Mouse (Mus musculus) embryonic facial prominence, embryonic 13.5 days (tissue): ENCODE measurements around the gene Klf1. TPM values are rescaled to one million over a fixed set of nuclear protein-coding genes. Genes with fewer than 3 reads are reported as not detected.

Experiments
- ATAC-seq: fragments of 200-750 bp; cut with Nextera tagmentation; 2 replicates; pipeline ENCODE4 v1.8.0; 2017; ENCODE audit warnings: low read depth; ENCODE audit not compliant: insufficient number of reproducible peaks, insufficient read depth, low FRiP score, low TSS enrichment
- H3K27ac ChIP-seq: fragments of 300-500 bp; sonication (generic); 2 replicates; pipeline ENCODE4 v1.5.1; 2015; ENCODE audit warnings: moderate library complexity, mild to moderate bottlenecking, inconsistent platforms
- H3K27me3 ChIP-seq: fragments of 300-500 bp; sonication (generic); 2 replicates; pipeline ENCODE4 v1.6.1; 2015; ENCODE audit warnings: mild to moderate bottlenecking, inconsistent platforms
- H3K36me3 ChIP-seq: fragments of 300-500 bp; sonication (generic); 2 replicates; pipeline ENCODE4 v1.6.1; 2015; ENCODE audit warnings: mild to moderate bottlenecking, inconsistent platforms
- H3K4me1 ChIP-seq: fragments of 300-500 bp; sonication (generic); 2 replicates; pipeline ENCODE4 v1.6.1; 2015; ENCODE audit warnings: inconsistent platforms
- H3K4me2 ChIP-seq: fragments of 300-500 bp; sonication (generic); 2 replicates; pipeline ENCODE4 v1.6.1; 2015; ENCODE audit warnings: moderate library complexity, mild to moderate bottlenecking, inconsistent platforms
- H3K4me3 ChIP-seq: fragments of 300-500 bp; sonication (generic); 2 replicates; pipeline ENCODE4 v1.5.1; 2015; ENCODE audit warnings: mild to moderate bottlenecking, inconsistent platforms
- H3K9ac ChIP-seq: fragments of 300-500 bp; sonication (generic); 2 replicates; pipeline ENCODE4 v1.6.1; 2015; ENCODE audit warnings: mild to moderate bottlenecking, inconsistent platforms
- H3K9me3 ChIP-seq: fragments of 300-500 bp; sonication (generic); 2 replicates; pipeline ENCODE4 v1.6.1; 2016; ENCODE audit warnings: inconsistent platforms
- WGBS: fragments of 180-500 bp; shearing (Covaris S2); methylation state at CpG from one replicate; pipeline ENCODE4 v1.1.7; 2015; ENCODE audit warnings: mixed read lengths; 5-methylcytosine and 5-hydroxymethylcytosine counted together
- polyA plus RNA-seq: library from polyadenylated mRNA; unstranded; fragments of >200 nt; fragmentation: Nextera tagmentation; extraction: Ambion mirVana; gene quantifications from 2 replicates; pipeline ENCODE4 v1.2.1, GENCODE M21; 2015

Gene Klf1
- polyA plus RNA-seq, 1 experiment from 2014 or later, result 1.8 TPM

- 93% methylated on average over 15 of the region's 15 CpGs for WGBS
- H3K27ac ChIP-seq, result no peak overlapping the region
- no peak overlapping the region for H3K4me2 ChIP-seq
- H3K4me1 ChIP-seq, result no peaks in the 10 kb centered on the region
- no peaks in the 10 kb centered on the region for H3K9me3 ChIP-seq
- H3K9ac ChIP-seq, result no peak overlapping the region
- no peak overlapping the region for H3K4me3 ChIP-seq
- H3K36me3 ChIP-seq, result no peaks in the 10 kb centered on the region
- H3K27me3 ChIP-seq, result peaks cover 51% of the 10 kb centered on the region
- ATAC-seq, result no peak
Measured at GRCm38 (mm10) chr8:84918646-84919045, 16.9 kb downstream of the Klf1 start.

- no peak overlapping the region for H3K4me2 ChIP-seq
- no peaks in the 10 kb centered on the region for H3K9me3 ChIP-seq
- H3K4me1 ChIP-seq, result no peaks in the 10 kb centered on the region
- no peak overlapping the region for H3K9ac ChIP-seq
- no peak overlapping the region for H3K4me3 ChIP-seq
- WGBS, result 71% methylated on average over 2 of the region's 2 CpGs
- no peak overlapping the region for H3K27ac ChIP-seq
- ATAC-seq, result no peak
- no peaks in the 10 kb centered on the region for H3K36me3 ChIP-seq
- peaks cover 34% of the 10 kb centered on the region for H3K27me3 ChIP-seq
Measured at GRCm38 (mm10) chr8:84921596-84921995, 19.9 kb downstream of the Klf1 start.

- Histone ChIP-seq H3K27me3 (peaks cover 39% of the 10 kb centered on the region), H3K27ac (no peak overlapping the region), H3K9ac (no peak overlapping the region), H3K36me3 (no peaks in the 10 kb centered on the region), H3K4me3 (no peak overlapping the region), H3K4me2 (no peak overlapping the region), H3K9me3 (no peaks in the 10 kb centered on the region), H3K4me1 (peaks cover 7% of the 10 kb centered on the region)
- ATAC-seq, result no peak
- WGBS, result 70% methylated on average over 7 of the region's 7 CpGs
Measured at GRCm38 (mm10) chr8:84925557-84925956, 23.8 kb downstream of the Klf1 start.

- 82% methylated on average over 1 of the region's 1 CpGs for WGBS
- Histone ChIP-seq H3K4me3 (no peak overlapping the region), H3K9ac (no peak overlapping the region), H3K36me3 (no peaks in the 10 kb centered on the region), H3K4me1 (peaks cover 7% of the 10 kb centered on the region), H3K27me3 (peaks cover 57% of the 10 kb centered on the region), H3K9me3 (no peaks in the 10 kb centered on the region), H3K4me2 (no peak overlapping the region), H3K27ac (no peak overlapping the region)
- no peak for ATAC-seq
Measured at GRCm38 (mm10) chr8:84927513-84927912, 25.8 kb downstream of the Klf1 start.

GRCm38 (mm10) chr8:84928456-84929306 is 27.0 kb downstream of the Klf1 start:
- no peaks in the 10 kb centered on the region for H3K9me3 ChIP-seq
- H3K36me3 ChIP-seq, result no peaks in the 10 kb centered on the region
- peak overlapping the region; percentile 39 for H3K4me3 ChIP-seq
- peak overlapping the region; percentile 69 for H3K4me2 ChIP-seq
- peaks cover 7% of the 10 kb centered on the region for H3K4me1 ChIP-seq
- H3K27ac ChIP-seq, result no peak overlapping the region
- peak overlapping the region; percentile 46; the same call in 1 of the 2 replicates for H3K9ac ChIP-seq
- WGBS, result 2% methylated on average over 50 of the region's 52 CpGs
- H3K27me3 ChIP-seq, result peaks cover 64% of the 10 kb centered on the region
- ATAC-seq, result peak; percentile 63; the same call in 1 of the 2 replicates

GRCm38 (mm10) chr8:84930582-84930981 is 28.9 kb downstream of the Klf1 start:
- Histone ChIP-seq H3K27me3 (peaks cover 75% of the 10 kb centered on the region), H3K4me1 (peaks cover 11% of the 10 kb centered on the region), H3K36me3 (no peaks in the 10 kb centered on the region), H3K4me2 (no peak overlapping the region), H3K9ac (no peak overlapping the region), H3K4me3 (no peak overlapping the region), H3K27ac (no peak overlapping the region), H3K9me3 (no peaks in the 10 kb centered on the region)
- WGBS, result 88% methylated on average over 13 of the region's 13 CpGs
- ATAC-seq, result no peak

GRCm38 (mm10) chr8:84933767-84934559 is 32.2 kb downstream of the Klf1 start:
- H3K4me1 ChIP-seq, result peaks cover 20% of the 10 kb centered on the region
- peaks cover 94% of the 10 kb centered on the region for H3K27me3 ChIP-seq
- no peak overlapping the region for H3K4me2 ChIP-seq
- 82% methylated on average over 16 of the region's 16 CpGs for WGBS
- H3K4me3 ChIP-seq, result no peak overlapping the region
- H3K9me3 ChIP-seq, result no peaks in the 10 kb centered on the region
- ATAC-seq, result no peak
- H3K9ac ChIP-seq, result no peak overlapping the region
- no peak overlapping the region for H3K27ac ChIP-seq
- no peaks in the 10 kb centered on the region for H3K36me3 ChIP-seq

GRCm38 (mm10) chr8:84934860-84935259 is 33.1 kb downstream of the Klf1 start:
- Histone ChIP-seq H3K27ac (no peak overlapping the region), H3K9me3 (no peaks in the 10 kb centered on the region), H3K4me1 (peaks cover 17% of the 10 kb centered on the region), H3K4me2 (0 out of 2 replicates have a peak overlapping the region, but pooled peaks have one; percentile 14), H3K4me3 (no peak overlapping the region), H3K9ac (no peak overlapping the region), H3K36me3 (no peaks in the 10 kb centered on the region), H3K27me3 (peaks cover 94% of the 10 kb centered on the region)
- ATAC-seq, result no peak
- 2% methylated on average over 15 of the region's 15 CpGs for WGBS

GRCm38 (mm10) chr8:84935489-84935888 is 33.8 kb downstream of the Klf1 start:
- Histone ChIP-seq H3K27ac (no peak overlapping the region), H3K36me3 (no peaks in the 10 kb centered on the region), H3K4me1 (peaks cover 17% of the 10 kb centered on the region), H3K4me2 (no peak overlapping the region), H3K27me3 (peaks cover 91% of the 10 kb centered on the region), H3K4me3 (no peak overlapping the region), H3K9me3 (no peaks in the 10 kb centered on the region), H3K9ac (no peak overlapping the region)
- no peak for ATAC-seq
- WGBS, result 3% methylated on average over 14 of the region's 14 CpGs

- Histone ChIP-seq H3K4me2 (peak overlapping the region; percentile 81), H3K9ac (peak overlapping the region; percentile 49; the same call in 1 of the 2 replicates), H3K27me3 (peaks cover 91% of the 10 kb centered on the region), H3K27ac (no peak overlapping the region), H3K9me3 (no peaks in the 10 kb centered on the region), H3K4me1 (peaks cover 17% of the 10 kb centered on the region), H3K4me3 (peak overlapping the region; percentile 45), H3K36me3 (no peaks in the 10 kb centered on the region)
- 19% methylated on average over 23 of the region's 23 CpGs for whole genome bisulfite sequencing
- no peak for ATAC-seq
Measured at GRCm38 (mm10) chr8:84936041-84936961, 34.6 kb downstream of the Klf1 start.
